ENCODE assay signal across 8 mouse cellular contexts in the genomic region with DNA sequence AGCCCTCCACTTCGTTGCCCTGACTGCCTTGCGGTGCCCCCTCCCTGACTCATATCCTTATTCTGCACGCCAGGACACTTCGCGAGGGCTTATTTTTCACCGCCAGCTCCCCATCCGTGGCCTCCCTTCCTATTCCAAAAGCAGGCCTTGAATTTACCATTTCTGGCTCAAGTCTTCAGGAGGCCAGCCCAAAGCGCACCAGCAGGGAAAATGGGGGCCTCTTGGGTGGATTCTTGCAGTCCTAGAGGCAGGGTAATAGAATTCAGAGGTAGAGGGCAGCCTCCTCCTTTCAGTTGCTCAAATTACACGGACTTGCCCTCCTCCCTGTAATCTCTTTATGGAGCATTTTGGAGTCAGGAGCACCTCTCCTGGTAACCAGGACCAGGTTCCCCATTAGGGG. TPM values are rescaled to one million over a fixed set of nuclear protein-coding genes. Genes with fewer than 3 reads are reported as not detected.
DNase-seq lines count a peak whose midpoint lies in the region; ATAC-seq and TF ChIP-seq lines count a peak whose summit lies in the region.

No protein-coding gene starts in this region.

- H3K27ac ChIP-seq in layer of hippocampus, adult 2 months, result peak overlapping the region; percentile 82
- H3K27ac ChIP-seq in cortical plate, adult 2 months (ENCODE audit: insufficient read depth, low read length), result peak overlapping the region; percentile 89
- peak overlapping the region; percentile 22; the same call in 1 of the 2 replicates for H3K27ac ChIP-seq in hindbrain, postnatal 0 days
- no peak overlapping the region for H3K27ac ChIP-seq in neural tube, embryonic 12.5 days

- no peaks in the 10 kb centered on the region for H3K9me3 ChIP-seq in hindbrain, postnatal 0 days (ENCODE audit: low read length)
- H3K9me3 ChIP-seq in neural tube, embryonic 12.5 days, result no peaks in the 10 kb centered on the region

- ATAC-seq in hindbrain, postnatal 0 days, result no peak
- ATAC-seq in neural tube, embryonic 12.5 days (ENCODE audit: low FRiP score, low read depth), result no peak

- no peak for TF ChIP-seq POLR2A in cortical plate, adult 2 months (IDR thresholded peaks at IDR 0.05; ENCODE audit: extremely low read depth, insufficient read depth, low read length)

- WGBS in hindbrain, postnatal 0 days, result 4% methylated on average over 9 of the region's 9 CpGs
- under 1% methylated on average over 9 of the region's 9 CpGs for WGBS in neural tube, embryonic 12.5 days

- peak overlapping the region; percentile 28 for H3K9ac ChIP-seq in hindbrain, postnatal 0 days (replicated peaks; ENCODE audit: low read length)
- H3K9ac ChIP-seq in neural tube, embryonic 12.5 days, result peak overlapping the region; percentile 51

- H3K4me3 ChIP-seq in layer of hippocampus, adult 2 months, result peak overlapping the region; percentile 49
- H3K4me3 ChIP-seq in cortical plate, adult 2 months (ENCODE audit: insufficient read depth, low read length), result peak overlapping the region; percentile 19; the same call in 1 of the 2 replicates
- peak overlapping the region; percentile 26 for H3K4me3 ChIP-seq in hindbrain, postnatal 0 days (ENCODE audit: low read length)
- peak overlapping the region; percentile 34; the same call in 1 of the 2 replicates for H3K4me3 ChIP-seq in neural tube, embryonic 12.5 days

- DNase-seq in layer of hippocampus, adult 2 months (ENCODE audit: low spot score in 2 of 2), result no peak
- no peak for DNase-seq in layer of hippocampus, postnatal 10 days (ENCODE audit: low spot score in 2 of 2)
- DNase-seq in hindbrain, postnatal 0 days (ENCODE audit: low spot score), result no peak
- DNase-seq in adrenal gland, adult (ENCODE audit: inconsistent age in 2 of 2, low spot score in 1 of 2), result no peak
- no peak for DNase-seq in layer of hippocampus, postnatal 14 days (ENCODE audit: low spot score in 2 of 2)
- no peak for DNase-seq in right cerebral cortex, postnatal 25 days

- H3K4me1 ChIP-seq in cortical plate, adult 2 months (ENCODE audit: control insufficient read depth, insufficient read depth, low read length), result peaks cover 8% of the 10 kb centered on the region
- peaks cover 22% of the 10 kb centered on the region for H3K4me1 ChIP-seq in hindbrain, postnatal 0 days (ENCODE audit: insufficient read depth, low read length)
- peaks cover 69% of the 10 kb centered on the region for H3K4me1 ChIP-seq in neural tube, embryonic 12.5 days

- H3K4me2 ChIP-seq in hindbrain, postnatal 0 days (ENCODE audit: low read depth, low read length), result peak overlapping the region; percentile 69
- peak overlapping the region; percentile 61 for H3K4me2 ChIP-seq in neural tube, embryonic 12.5 days (replicated peaks)

- H3K36me3 ChIP-seq in hindbrain, postnatal 0 days (ENCODE audit: insufficient read depth, low read length), result no peaks in the 10 kb centered on the region
- H3K36me3 ChIP-seq in neural tube, embryonic 12.5 days, result no peaks in the 10 kb centered on the region

- TF ChIP-seq CTCF in layer of hippocampus, adult 2 months (conservative IDR thresholded peaks at IDR 0.05), result no peak
- no peak for TF ChIP-seq CTCF in cortical plate, adult 2 months (IDR thresholded peaks at IDR 0.05; ENCODE audit: extremely low read depth, insufficient read depth, low read length)
- no peak for TF ChIP-seq CTCF in hindbrain, postnatal 0 days (IDR thresholded peaks at IDR 0.05; ENCODE audit: low read depth)

- H3K27me3 ChIP-seq in hindbrain, postnatal 0 days (ENCODE audit: insufficient read depth, low read length), result no peaks in the 10 kb centered on the region
- H3K27me3 ChIP-seq in neural tube, embryonic 12.5 days (replicated peaks), result peaks cover 38% of the 10 kb centered on the region

RNA-seq across cellular contexts. Expression of a gene that starts 6.0 kb away (rescaled TPM):
- 1 to 10 TPM in 1 of 2 experiments, under 1 TPM in 1; 0.92 to 1.3 TPM for total RNA-seq in layer of hippocampus, adult 2 months (2021)
- 1 to 10 TPM; 2.3 to 2.8 TPM for total RNA-seq in layer of hippocampus, postnatal 10 days (2021)
- 5.0 TPM in 2 replicates for polyA plus RNA-seq in cortical plate, adult 2 months (2012; rRNA removed)
- total RNA-seq in hindbrain, postnatal 0 days (2014; rRNA removed), result 12.3 and 12.4 TPM in 2 replicates
- polyA plus RNA-seq in hindbrain, postnatal 0 days (2015; fragmentation: Nextera tagmentation; extraction: Ambion mirVana), result 6.0 and 7.0 TPM in 2 replicates
- polyA plus RNA-seq in neural tube, embryonic 12.5 days (2016; fragmentation: Nextera tagmentation; extraction: Ambion mirVana), result 9.2 and 10.1 TPM in 2 replicates
- 1 to 10 TPM; 2.1 to 3.2 TPM for total RNA-seq in layer of hippocampus, postnatal 14 days (2021)

RNA-seq across cellular contexts. Expression of a gene that starts 22.2 kb away (rescaled TPM):
- total RNA-seq in layer of hippocampus, adult 2 months (2021), result 10 to 100 TPM; 76.2 to 81.3 TPM
- 10 to 100 TPM; 59.2 to 59.6 TPM for total RNA-seq in layer of hippocampus, postnatal 10 days (2021)
- 81.6 and 86.6 TPM in 2 replicates for polyA plus RNA-seq in cortical plate, adult 2 months (2012; rRNA removed)
- 72.7 and 85.0 TPM in 2 replicates for total RNA-seq in hindbrain, postnatal 0 days (2014; rRNA removed)
- 57.2 and 58.3 TPM in 2 replicates for polyA plus RNA-seq in hindbrain, postnatal 0 days (2015; fragmentation: Nextera tagmentation; extraction: Ambion mirVana)
- 50.2 and 50.3 TPM in 2 replicates for polyA plus RNA-seq in neural tube, embryonic 12.5 days (2016; fragmentation: Nextera tagmentation; extraction: Ambion mirVana)
- total RNA-seq in layer of hippocampus, postnatal 14 days (2021), result 10 to 100 TPM; 65.4 to 66.9 TPM
